Mouse (Mus musculus) cortical plate, adult 2 months (tissue): ENCODE data around the gene Prrg2.

ENCODE experiments used
- CTCF ChIP-seq: fragments of 200-500 bp; IDR thresholded peaks from 2 replicates; pipeline ENCODE4 v1.5.1; 2011; ENCODE audit warnings: mild to moderate bottlenecking, control low read depth, low read length; ENCODE audit not compliant: insufficient read depth; ENCODE audit errors: extremely low read depth
- POLR2A ChIP-seq: fragments of 200-500 bp; IDR thresholded peaks from 2 replicates; pipeline ENCODE4 v1.6.1; 2011; ENCODE audit warnings: mild to moderate bottlenecking, low read length, control low read depth; ENCODE audit not compliant: insufficient read depth; ENCODE audit errors: extremely low read depth

DNA sequence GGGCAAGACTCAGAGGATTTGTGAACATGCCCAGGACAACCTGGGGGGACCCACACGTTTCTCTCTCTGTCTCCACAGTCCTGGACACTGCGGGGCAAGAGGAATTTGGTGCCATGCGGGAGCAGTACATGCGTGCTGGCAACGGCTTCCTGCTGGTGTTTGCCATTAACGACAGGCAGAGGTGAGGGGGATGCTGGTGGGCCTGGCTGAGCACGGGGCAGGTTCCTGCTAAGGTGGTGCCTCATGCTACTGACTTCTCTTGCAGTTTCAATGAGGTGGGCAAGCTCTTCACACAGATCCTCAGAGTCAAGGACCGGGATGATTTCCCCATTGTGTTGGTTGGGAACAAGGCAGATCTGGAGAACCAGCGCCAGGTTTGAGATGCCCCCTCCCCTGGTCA lies 42.3 kb downstream of the Prrg2 start:
- TF ChIP-seq POLR2A (no peak), CTCF (no peak)
